Mouse (Mus musculus) hindbrain, postnatal 0 days (tissue): Measurements from ENCODE around the gene Ehd3. TPM values are rescaled to one million over a fixed set of nuclear protein-coding genes. Genes with fewer than 3 reads are reported as not detected.

Source experiments
- ATAC-seq: fragments of 200-750 bp; cut with Nextera tagmentation; 2 replicates; pipeline ENCODE4 v1.8.0; 2017; ENCODE audit warnings: mild to moderate bottlenecking, moderate TSS enrichment, moderate library complexity
- DNase-seq: peaks from one replicate; pipeline ENCODE4 v3.0.0-alpha.2; 2015; ENCODE audit warnings: low spot score
- H3K27ac ChIP-seq: fragments of 300-500 bp; sonication (generic); 2 replicates; pipeline ENCODE4 v1.5.1; 2014; ENCODE audit warnings: mild to moderate bottlenecking
- H3K27me3 ChIP-seq: fragments of 300-500 bp; sonication (generic); 2 replicates; pipeline ENCODE4 v1.6.1; 2014; ENCODE audit warnings: low read length, mixed read lengths; ENCODE audit not compliant: insufficient read depth
- H3K36me3 ChIP-seq: fragments of 300-500 bp; sonication (generic); 2 replicates; pipeline ENCODE4 v1.6.1; 2014; ENCODE audit warnings: low read length, mixed read lengths; ENCODE audit not compliant: insufficient read depth
- H3K4me1 ChIP-seq: fragments of 300-500 bp; sonication (generic); 2 replicates; pipeline ENCODE4 v1.6.1; 2014; ENCODE audit warnings: antibody characterized with exemption, low read length, mixed read lengths; ENCODE audit not compliant: insufficient read depth
- H3K4me2 ChIP-seq: fragments of 300-500 bp; sonication (generic); 2 replicates; pipeline ENCODE4 v1.6.1; 2014; ENCODE audit warnings: low read depth, mild to moderate bottlenecking, low read length, moderate library complexity, mixed read lengths
- H3K4me3 ChIP-seq: fragments of 300-500 bp; sonication (generic); 2 replicates; pipeline ENCODE4 v1.5.1; 2014; ENCODE audit warnings: low read length
- H3K9ac ChIP-seq: fragments of 300-500 bp; sonication (generic); replicated peaks from 2 replicates; pipeline ENCODE4 v1.6.1; 2014; ENCODE audit warnings: mild to moderate bottlenecking, low read length, moderate library complexity, mixed read lengths
- H3K9me3 ChIP-seq: fragments of 300-500 bp; sonication (generic); 2 replicates; pipeline ENCODE4 v1.6.1; 2016; ENCODE audit warnings: low read length, mixed read lengths
- CTCF ChIP-seq: IDR thresholded peaks from 2 replicates; pipeline ENCODE4 v1.5.1; 2016; ENCODE audit warnings: antibody characterized with exemption, control low read depth, low read depth
- WGBS: fragments of 180-500 bp; shearing (Covaris S2); extraction: QIAGEN DNeasy Blood & Tissue Kit; methylation state at CpG from one replicate; pipeline ENCODE4 v1.1.7; 2014; 5-methylcytosine and 5-hydroxymethylcytosine counted together
- polyA plus RNA-seq: library from polyadenylated mRNA; unstranded; fragments of >200 nt; fragmentation: Nextera tagmentation; extraction: Ambion mirVana; gene quantifications from 2 replicates; pipeline ENCODE4 v1.2.1, GENCODE M21; 2015
- total RNA-seq: library from RNA; depleted of rRNA; stranded (reverse); fragments of >200 nt; gene quantifications from 2 replicates; pipeline ENCODE4 v1.2.3, GENCODE M21; 2014

Gene Ehd3
- total and polyA plus RNA-seq, 2 experiments from 2014 or later = 25.5 to 51.6 TPM

GRCm38 (mm10) chr17:73853041-73853440 is 49.1 kb downstream of the Ehd3 start:
- no peak overlapping the region for H3K4me2 ChIP-seq
- TF ChIP-seq CTCF = no peak
- no peak overlapping the region for H3K4me3 ChIP-seq
- no peak overlapping the region for H3K9ac ChIP-seq
- 86% methylated on average over 11 of the region's 11 CpGs for WGBS
- no peaks in the 10 kb centered on the region for H3K9me3 ChIP-seq
- ATAC-seq (no peak), DNase-seq (no peak)
- no peaks in the 10 kb centered on the region for H3K4me1 ChIP-seq
- H3K27me3 ChIP-seq = no peaks in the 10 kb centered on the region
- no peak overlapping the region for H3K27ac ChIP-seq
- no peaks in the 10 kb centered on the region for H3K36me3 ChIP-seq

GRCm38 (mm10) chr17:73853717-73854116 is 49.8 kb downstream of the Ehd3 start:
- H3K9ac ChIP-seq = no peak overlapping the region
- TF ChIP-seq CTCF = no peak
- DNase-seq = no peak
- no peak overlapping the region for H3K4me3 ChIP-seq
- WGBS = 69% methylated on average over 4 of the region's 4 CpGs
- no peaks in the 10 kb centered on the region for H3K4me1 ChIP-seq
- H3K27ac ChIP-seq = no peak overlapping the region
- no peak for ATAC-seq
- no peaks in the 10 kb centered on the region for H3K27me3 ChIP-seq
- no peaks in the 10 kb centered on the region for H3K9me3 ChIP-seq
- no peaks in the 10 kb centered on the region for H3K36me3 ChIP-seq
- H3K4me2 ChIP-seq = no peak overlapping the region

GRCm38 (mm10) chr17:73869008-73869685 is 65.2 kb downstream of the Ehd3 start:
- TF ChIP-seq CTCF = no peak
- no peak overlapping the region for H3K27ac ChIP-seq
- no peak overlapping the region for H3K4me2 ChIP-seq
- ATAC-seq = no peak
- DNase-seq = no peak
- no peaks in the 10 kb centered on the region for H3K27me3 ChIP-seq
- H3K9ac ChIP-seq = no peak overlapping the region
- H3K9me3 ChIP-seq = no peaks in the 10 kb centered on the region
- H3K4me3 ChIP-seq = no peak overlapping the region
- H3K36me3 ChIP-seq = no peaks in the 10 kb centered on the region
- H3K4me1 ChIP-seq = no peaks in the 10 kb centered on the region
- 88% methylated on average over 9 of the region's 9 CpGs for whole genome bisulfite sequencing

GRCm38 (mm10) chr17:73870956-73871605 is 67.1 kb downstream of the Ehd3 start:
- H3K4me2 ChIP-seq = no peak overlapping the region

GRCm38 (mm10) chr17:73875268-73875667 is 71.3 kb downstream of the Ehd3 start:
- H3K36me3 ChIP-seq = no peaks in the 10 kb centered on the region
- no peak overlapping the region for H3K4me2 ChIP-seq
- WGBS = 89% methylated on average over 4 of the region's 4 CpGs
- no peak overlapping the region for H3K4me3 ChIP-seq
- H3K9ac ChIP-seq = no peak overlapping the region
- no peaks in the 10 kb centered on the region for H3K27me3 ChIP-seq
- no peak overlapping the region for H3K27ac ChIP-seq
- no peak for DNase-seq
- TF ChIP-seq CTCF = no peak
- no peaks in the 10 kb centered on the region for H3K9me3 ChIP-seq
- ATAC-seq = no peak
- H3K4me1 ChIP-seq = no peaks in the 10 kb centered on the region

More at GRCm38 (mm10) chr17:73870956-73871605, 67.1 kb downstream of the Ehd3 start:
- H3K27ac ChIP-seq = no peak overlapping the region
- no peak overlapping the region for H3K4me3 ChIP-seq
- H3K27me3 ChIP-seq = no peaks in the 10 kb centered on the region
- H3K4me1 ChIP-seq = no peaks in the 10 kb centered on the region
- H3K9ac ChIP-seq = no peak overlapping the region
- ATAC-seq (no peak), DNase-seq (no peak)
- H3K36me3 ChIP-seq = no peaks in the 10 kb centered on the region
- WGBS = 92% methylated on average over 14 of the region's 14 CpGs
- TF ChIP-seq CTCF = no peak
- H3K9me3 ChIP-seq = no peaks in the 10 kb centered on the region

GRCm38 (mm10) chr17:73875674-73876073 is 71.7 kb downstream of the Ehd3 start:
- no peaks in the 10 kb centered on the region for H3K9me3 ChIP-seq
- H3K27ac ChIP-seq = no peak overlapping the region
- no peak overlapping the region for H3K4me2 ChIP-seq
- no peak for TF ChIP-seq CTCF
- no peak overlapping the region for H3K9ac ChIP-seq
- ATAC-seq = no peak
- no peak for DNase-seq
- no peaks in the 10 kb centered on the region for H3K4me1 ChIP-seq
- 0 out of 2 replicates have a peak, but pooled peaks cover 3% of the 10 kb centered on the region for H3K27me3 ChIP-seq
- no peak overlapping the region for H3K4me3 ChIP-seq
- 88% methylated on average over 7 of the region's 7 CpGs for WGBS
- H3K36me3 ChIP-seq = no peaks in the 10 kb centered on the region

GRCm38 (mm10) chr17:73879262-73879916 is 75.5 kb downstream of the Ehd3 start:
- Histone ChIP-seq H3K9me3 (no peaks in the 10 kb centered on the region), H3K36me3 (no peaks in the 10 kb centered on the region), H3K4me1 (no peaks in the 10 kb centered on the region; the same call in 1 of the 2 replicates), H3K27me3 (0 out of 2 replicates have a peak, but pooled peaks cover 3% of the 10 kb centered on the region), H3K9ac (no peak overlapping the region), H3K4me3 (no peak overlapping the region), H3K27ac (no peak overlapping the region), H3K4me2 (no peak overlapping the region)
- ATAC-seq = no peak
- 89% methylated on average over 10 of the region's 10 CpGs for WGBS
- no peak for TF ChIP-seq CTCF
- DNase-seq = no peak
